In genomic region chr13:48207824-48208223, GRCm38 (mm10) we compare ENCODE assay signal across 26 mouse cellular contexts. TPM values are rescaled to one million over a fixed set of nuclear protein-coding genes. Genes with fewer than 3 reads are reported as not detected.
DNase-seq lines count a peak whose midpoint lies in the region; ATAC-seq lines count a peak whose summit lies in the region.
"Had no signal": no experiment of that assay in that cellular context is flagged by ENCODE, and none has a peak within 500 bp of the region (broad histone marks: within the 10 kb centered on the region; RNA-seq: fewer than 3 reads in every experiment).

No protein-coding gene starts in this region.

- DNase-seq in ES-CJ7 (ENCODE audit: low read depth, low spot score) (peak; percentile 49), R1 (ENCODE audit: low read depth, low spot score) (peak; percentile 24)
- DNase-seq in layer of hippocampus, adult 8-10 months (ENCODE audit: low spot score in 2 of 2) = no peak
- DNase-seq in adrenal gland, postnatal 25 days = no peak
- DNase-seq: adrenal gland, adult 2 months; adrenal gland, postnatal 14 days; B cell, adult 2 months; cerebellum, adult 18-20 months; cerebellum, adult 9-10 months; cerebellum, postnatal 14 days; forebrain, postnatal 0 days; gastrocnemius, adult 2 months; gastrocnemius, postnatal 14 days; heart, adult 18-20 months; heart, postnatal 14 days; heart, postnatal 4 days; kidney, adult 18-20 months had no signal

- 0 out of 2 replicates have a peak overlapping the region, but pooled peaks have one; percentile 5 for H3K27ac ChIP-seq in forebrain, embryonic 12.5 days
- H3K27ac ChIP-seq in forebrain, embryonic 13.5 days = no peak overlapping the region
- H3K27ac ChIP-seq: gastrocnemius, adult 2 months; heart, embryonic 13.5 days; hindbrain, embryonic 14.5 days; hindbrain, postnatal 0 days had no signal

- H3K9me3 ChIP-seq in forebrain, embryonic 12.5 days = no peaks in the 10 kb centered on the region
- no peaks in the 10 kb centered on the region for H3K9me3 ChIP-seq in forebrain, embryonic 13.5 days (replicated peaks)
- H3K9me3 ChIP-seq: heart, embryonic 13.5 days had no signal

- no peaks in the 10 kb centered on the region for H3K36me3 ChIP-seq in forebrain, embryonic 12.5 days (replicated peaks)
- no peaks in the 10 kb centered on the region for H3K36me3 ChIP-seq in forebrain, embryonic 13.5 days (ENCODE audit: poor library complexity, severe bottlenecking)
- H3K36me3 ChIP-seq: heart, embryonic 13.5 days had no signal

- H3K4me1 ChIP-seq in forebrain, embryonic 12.5 days = 0 out of 2 replicates have a peak, but pooled peaks cover 3% of the 10 kb centered on the region
- peaks cover 6% of the 10 kb centered on the region; the same call in 1 of the 2 replicates for H3K4me1 ChIP-seq in forebrain, embryonic 13.5 days
- H3K4me1 ChIP-seq: heart, embryonic 13.5 days had no signal

- H3K4me3 ChIP-seq in forebrain, embryonic 12.5 days (replicated peaks) = no peak overlapping the region
- no peak overlapping the region for H3K4me3 ChIP-seq in forebrain, embryonic 13.5 days
- H3K4me3 ChIP-seq: gastrocnemius, adult 2 months; heart, embryonic 13.5 days had no signal

- 18% methylated on average over 4 of the region's 4 CpGs for WGBS in forebrain, embryonic 12.5 days
- 21% methylated on average over 4 of the region's 4 CpGs for WGBS in forebrain, embryonic 13.5 days

- H3K4me2 ChIP-seq in forebrain, embryonic 12.5 days = no peak overlapping the region
- H3K4me2 ChIP-seq in forebrain, embryonic 13.5 days = no peak overlapping the region
- H3K4me2 ChIP-seq: heart, embryonic 13.5 days; hindbrain, embryonic 14.5 days had no signal

- H3K9ac ChIP-seq in forebrain, embryonic 12.5 days = no peak overlapping the region
- no peak overlapping the region for H3K9ac ChIP-seq in forebrain, embryonic 13.5 days
- H3K9ac ChIP-seq: forebrain, postnatal 0 days; heart, embryonic 13.5 days; hindbrain, embryonic 14.5 days had no signal

- H3K27me3 ChIP-seq in forebrain, embryonic 12.5 days = no peaks in the 10 kb centered on the region
- H3K27me3 ChIP-seq in forebrain, embryonic 13.5 days = no peaks in the 10 kb centered on the region
- H3K27me3 ChIP-seq: CH12.LX; heart, embryonic 13.5 days had no signal

- no peak for ATAC-seq in forebrain, embryonic 12.5 days (ENCODE audit: low FRiP score)
- no peak for ATAC-seq in forebrain, embryonic 13.5 days
- ATAC-seq: forebrain, embryonic 14.5 days; forebrain, postnatal 0 days; hindbrain, postnatal 0 days; inflammation-experienced regulatory T-cells, adult 6 months; intestine, embryonic 16.5 days had no signal

RNA-seq across cellular contexts. Expression of gene Id4, which starts 53.2 kb away (rescaled TPM):
- polyA plus RNA-seq in forebrain, embryonic 12.5 days (2016; fragmentation: Nextera tagmentation; extraction: Ambion mirVana) = 233 and 239 TPM in 2 replicates
- 83.4 and 133 TPM in 2 replicates for polyA plus RNA-seq in forebrain, embryonic 13.5 days (2015; fragmentation: Nextera tagmentation; extraction: Ambion mirVana)
- 10 to 100 TPM; 47.0 to 48.9 (median 47.7) TPM for total RNA-seq in layer of hippocampus, adult 8-10 months (2022)
- 1.1 and 1.5 TPM in 2 replicates for total RNA-seq in adrenal gland, postnatal 25 days (2021)
- total RNA-seq: CH12.LX had no signal
- polyA plus RNA-seq: inflammation-experienced regulatory T-cells, adult 6 months had no signal

Comparison
In these comparisons a context has a peak if more than half of its experiments do, and no peak if none do; other contexts are left out.
1. DNase-seq: peak in ES-CJ7 (single experiment) and R1 (single experiment); none in layer of hippocampus, adult 8-10 months (0 of 2) and adrenal gland, postnatal 25 days (single experiment).
2. RNA of gene Id4, which starts 53.2 kb away (total RNA-seq): 47.0 to 48.9 TPM in layer of hippocampus, adult 8-10 months; 1.1 to 1.5 TPM in adrenal gland, postnatal 25 days; every median in the first group is over 10 times any median in the second.